Mouse (Mus musculus) lung, postnatal 0 days (tissue): ENCODE results near the gene Preb. TPM values are rescaled to one million over a fixed set of nuclear protein-coding genes. Genes with fewer than 3 reads are reported as not detected.

Experiments used
- ATAC-seq: fragments of 200-750 bp; cut with Nextera tagmentation; 2 replicates; pipeline ENCODE4 v1.8.0; 2017; ENCODE audit warnings: moderate library complexity
- DNase-seq: peaks from one replicate; pipeline ENCODE4 v3.0.0-alpha.2; 2016; ENCODE audit warnings: low spot score
- H3K27ac ChIP-seq: fragments of 300-500 bp; sonication (generic); 2 replicates; pipeline ENCODE4 v1.5.1; 2014; ENCODE audit warnings: antibody characterized with exemption, mild to moderate bottlenecking, low read length, mixed read lengths
- H3K27me3 ChIP-seq: fragments of 300-500 bp; sonication (generic); replicated peaks from 2 replicates; pipeline ENCODE4 v1.6.1; 2014; ENCODE audit warnings: low read length, mixed read lengths; ENCODE audit not compliant: insufficient read depth
- H3K36me3 ChIP-seq: fragments of 300-500 bp; sonication (generic); 2 replicates; pipeline ENCODE4 v1.6.1; 2014; ENCODE audit warnings: low read length, mixed read lengths; ENCODE audit not compliant: insufficient read depth
- H3K4me1 ChIP-seq: fragments of 300-500 bp; sonication (generic); 2 replicates; pipeline ENCODE4 v1.6.1; 2014; ENCODE audit warnings: antibody characterized with exemption, low read depth, low read length, mixed read lengths; ENCODE audit not compliant: insufficient read depth
- H3K4me2 ChIP-seq: fragments of 300-500 bp; sonication (generic); replicated peaks from 2 replicates; pipeline ENCODE4 v1.6.1; 2014; ENCODE audit warnings: low read depth, mild to moderate bottlenecking, low read length, moderate library complexity, mixed read lengths
- H3K4me3 ChIP-seq: fragments of 300-500 bp; sonication (generic); 2 replicates; pipeline ENCODE4 v1.5.1; 2014; ENCODE audit warnings: low read depth, low read length
- H3K9ac ChIP-seq: fragments of 300-500 bp; sonication (generic); replicated peaks from 2 replicates; pipeline ENCODE4 v1.6.1; 2014; ENCODE audit warnings: low read depth, mild to moderate bottlenecking
- H3K9me3 ChIP-seq: fragments of 300-500 bp; sonication (generic); 2 replicates; pipeline ENCODE4 v1.6.1; 2016; ENCODE audit warnings: low read length, mixed read lengths
- CTCF ChIP-seq: IDR thresholded peaks from 2 replicates; pipeline ENCODE4 v1.5.1; 2016; ENCODE audit warnings: antibody characterized with exemption, mild to moderate bottlenecking
- EP300 ChIP-seq: IDR thresholded peaks from 2 replicates; pipeline ENCODE4 v1.6.1; 2016; ENCODE audit warnings: antibody characterized with exemption, mild to moderate bottlenecking, control low read depth
- WGBS: fragments of 180-500 bp; shearing (Covaris S2); extraction: QIAGEN DNeasy Blood & Tissue Kit; methylation state at CpG from one replicate; pipeline ENCODE4 v1.1.7; 2014; 5-methylcytosine and 5-hydroxymethylcytosine counted together
- polyA plus RNA-seq: library from polyadenylated mRNA; unstranded; fragments of >200 nt; fragmentation: Nextera tagmentation; extraction: Ambion mirVana; gene quantifications from 2 replicates; pipeline ENCODE4 v1.2.1, GENCODE M21; 2015

Gene Preb
- polyA plus RNA-seq, 1 experiment from 2014 or later: 76.5 TPM

DNA sequence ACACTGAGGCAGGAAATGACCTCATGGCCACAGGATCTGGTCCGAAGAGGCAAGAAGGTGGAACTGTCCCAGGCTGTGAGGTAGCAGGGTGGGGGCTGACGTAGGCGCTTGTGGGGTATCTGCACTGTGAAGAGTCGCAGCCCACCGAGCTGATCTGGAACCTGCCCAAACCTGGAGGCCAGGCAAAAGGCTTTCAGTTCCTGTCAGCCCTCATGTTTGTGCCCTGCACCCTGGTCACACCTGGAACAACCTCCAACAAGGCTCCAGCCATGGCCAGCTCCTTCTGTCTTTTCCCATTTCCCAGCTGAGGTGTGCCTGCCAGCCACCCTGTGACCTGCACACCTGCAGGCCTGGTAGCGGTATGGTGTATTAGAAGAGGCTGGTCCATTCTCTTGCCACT lies 2.3 kb downstream of the Preb start:
- peaks cover 34% of the 10 kb centered on the region for H3K36me3 ChIP-seq
- no peak overlapping the region for H3K4me2 ChIP-seq
- no peak overlapping the region for H3K9ac ChIP-seq

DNA sequence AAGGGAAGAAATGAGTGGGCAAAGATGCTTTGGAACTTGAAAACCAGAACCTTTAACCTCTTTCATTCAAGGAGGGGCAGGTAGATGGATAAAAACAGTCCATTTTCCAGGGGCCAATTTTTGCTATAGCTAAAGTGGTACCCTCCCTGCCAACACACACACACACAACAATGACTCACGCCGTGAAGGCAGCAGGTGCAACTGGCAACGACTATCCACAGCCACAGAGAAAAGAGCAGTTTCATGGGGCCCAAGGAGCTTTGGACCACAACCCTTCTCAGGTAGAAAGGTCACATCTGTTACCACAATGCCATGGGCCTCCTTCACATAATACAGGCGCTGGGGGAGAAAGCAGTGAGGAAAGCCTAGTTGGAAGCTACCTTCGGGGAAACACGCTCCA lies 4.4 kb downstream of the Preb start:
- no peak overlapping the region for H3K9ac ChIP-seq
- no peaks in the 10 kb centered on the region for H3K27me3 ChIP-seq
- H3K4me2 ChIP-seq: no peak overlapping the region
- ATAC-seq: no peak
- H3K9me3 ChIP-seq: no peaks in the 10 kb centered on the region
- H3K27ac ChIP-seq: no peak overlapping the region
- no peak overlapping the region for H3K4me3 ChIP-seq
- H3K36me3 ChIP-seq: peaks cover 37% of the 10 kb centered on the region
- no peak for DNase-seq
- WGBS: 95% methylated on average over 6 of the region's 6 CpGs
- TF ChIP-seq EP300 (no peak), CTCF (no peak)
- H3K4me1 ChIP-seq: peaks cover 14% of the 10 kb centered on the region; the same call in 1 of the 2 replicates

More for the DNA sequence above, 2.3 kb downstream of the Preb start:
- Histone ChIP-seq H3K9me3 (no peaks in the 10 kb centered on the region), H3K27me3 (no peaks in the 10 kb centered on the region), H3K4me3 (no peak overlapping the region), H3K4me1 (peaks cover 18% of the 10 kb centered on the region; the same call in 1 of the 2 replicates), H3K27ac (no peak overlapping the region)
- no peak for TF ChIP-seq CTCF
- no peak for TF ChIP-seq EP300
- WGBS: 94% methylated on average over 6 of the region's 6 CpGs
- ATAC-seq: no peak
- DNase-seq: no peak

DNA sequence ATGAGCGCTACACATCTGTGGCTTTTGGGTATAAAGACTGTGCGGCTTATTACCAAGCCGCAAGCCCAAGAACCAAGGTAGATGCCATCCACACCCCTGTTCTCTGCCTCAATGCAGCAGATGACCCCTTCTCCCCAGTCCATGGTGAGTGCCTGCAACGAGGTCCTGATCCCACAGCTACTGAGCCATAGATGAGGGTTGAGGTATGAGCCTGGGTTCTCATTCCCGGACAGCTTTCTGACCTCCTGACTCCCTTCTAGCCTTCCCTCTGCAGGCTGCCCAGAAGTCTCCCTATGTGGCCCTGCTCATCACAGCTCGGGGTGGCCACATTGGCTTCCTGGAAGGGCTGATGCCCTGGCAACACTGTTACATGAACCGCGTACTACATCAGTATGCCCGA lies 5.6 kb downstream of the Preb start:
- ATAC-seq: no peak
- Histone ChIP-seq H3K27ac (no peak overlapping the region), H3K36me3 (peaks cover 37% of the 10 kb centered on the region), H3K4me3 (no peak overlapping the region), H3K9ac (no peak overlapping the region), H3K4me2 (no peak overlapping the region), H3K4me1 (peaks cover 14% of the 10 kb centered on the region; the same call in 1 of the 2 replicates), H3K27me3 (no peaks in the 10 kb centered on the region), H3K9me3 (no peaks in the 10 kb centered on the region)
- 93% methylated on average over 9 of the region's 9 CpGs for WGBS
- no peak for DNase-seq
- TF ChIP-seq EP300 (no peak), CTCF (no peak)

DNA sequence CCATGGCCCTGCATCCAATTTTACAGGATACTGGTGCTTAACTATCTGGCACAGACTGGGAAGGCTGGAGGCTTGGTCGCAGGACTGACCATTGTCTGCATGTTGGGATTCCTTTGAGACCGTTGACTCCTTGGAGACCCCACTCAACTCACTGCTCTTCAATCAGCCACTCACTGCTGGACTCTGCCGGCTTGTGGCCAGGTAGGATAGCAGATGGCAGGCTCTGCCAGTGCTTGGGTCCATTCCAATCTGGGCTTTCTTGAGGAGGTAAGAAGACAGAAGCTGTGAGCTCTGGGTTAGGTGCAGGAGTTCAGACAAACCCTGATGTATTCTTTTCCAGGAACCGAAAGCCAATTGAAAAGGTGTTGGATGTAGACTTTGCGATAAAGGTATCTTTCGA lies 6.1 kb downstream of the Preb start:
- Histone ChIP-seq H3K9me3 (no peaks in the 10 kb centered on the region), H3K27ac (no peak overlapping the region), H3K4me2 (no peak overlapping the region), H3K27me3 (no peaks in the 10 kb centered on the region), H3K4me1 (peaks cover 17% of the 10 kb centered on the region; the same call in 1 of the 2 replicates), H3K4me3 (no peak overlapping the region), H3K9ac (no peak overlapping the region), H3K36me3 (peaks cover 37% of the 10 kb centered on the region)
- ATAC-seq: no peak
- WGBS: 95% methylated on average over 6 of the region's 6 CpGs
- DNase-seq: no peak
- no peak for TF ChIP-seq CTCF
- TF ChIP-seq EP300: no peak

DNA sequence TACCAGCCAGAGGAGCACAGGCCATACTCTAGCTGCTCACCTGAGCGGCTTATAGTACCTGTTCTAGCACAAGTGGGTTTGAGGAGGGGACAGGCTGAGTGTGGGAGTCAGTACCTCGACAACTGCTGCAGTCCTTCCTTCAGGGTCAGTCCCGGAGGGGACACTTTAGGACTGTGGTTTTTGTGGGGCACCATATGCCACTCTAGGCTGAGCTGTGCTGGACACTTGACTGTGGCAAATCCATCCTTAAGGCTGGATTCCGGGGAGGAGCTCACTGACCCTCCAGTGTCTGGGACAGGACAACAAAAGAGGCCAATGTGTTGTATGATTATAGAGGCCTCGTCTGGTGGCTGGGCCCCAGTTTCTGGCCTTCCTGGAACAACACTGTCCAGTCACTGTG lies 7.6 kb downstream of the Preb start:
- no peak for DNase-seq
- ATAC-seq: no peak
- H3K27ac ChIP-seq: no peak overlapping the region
- TF ChIP-seq EP300 (no peak), CTCF (no peak)
- H3K27me3 ChIP-seq: no peaks in the 10 kb centered on the region
- H3K4me2 ChIP-seq: no peak overlapping the region
- peaks cover 3% of the 10 kb centered on the region; the same call in 1 of the 2 replicates for H3K4me1 ChIP-seq
- no peaks in the 10 kb centered on the region for H3K9me3 ChIP-seq
- H3K36me3 ChIP-seq: peaks cover 31% of the 10 kb centered on the region
- WGBS: 83% methylated on average over 5 of the region's 5 CpGs
- no peak overlapping the region for H3K9ac ChIP-seq
- H3K4me3 ChIP-seq: no peak overlapping the region

DNA sequence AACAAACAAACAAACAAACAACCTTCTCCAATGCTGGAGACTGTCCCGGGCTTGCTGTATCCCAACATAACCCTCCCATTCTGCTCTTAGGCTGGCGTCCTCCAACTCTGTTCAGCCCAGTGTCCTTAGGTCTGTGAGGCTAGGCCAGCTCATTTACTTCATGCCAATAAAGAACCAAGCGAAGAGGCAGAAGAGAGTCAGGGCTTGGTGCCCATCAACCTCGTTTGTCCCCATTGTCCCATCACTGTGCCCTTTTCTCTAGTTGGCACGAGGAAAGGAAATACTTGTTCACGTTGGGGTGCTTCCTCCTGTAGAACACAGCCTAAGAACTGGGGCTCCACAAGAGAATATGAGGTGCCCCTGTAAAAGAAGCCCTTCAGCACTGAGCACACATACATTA lies 8.5 kb downstream of the Preb start:
- Histone ChIP-seq H3K4me3 (no peak overlapping the region), H3K4me2 (no peak overlapping the region), H3K9me3 (no peaks in the 10 kb centered on the region), H3K36me3 (peaks cover 31% of the 10 kb centered on the region), H3K27me3 (no peaks in the 10 kb centered on the region), H3K9ac (no peak overlapping the region), H3K27ac (no peak overlapping the region), H3K4me1 (peaks cover 3% of the 10 kb centered on the region; the same call in 1 of the 2 replicates)
- DNase-seq (peak; percentile 3), ATAC-seq (no peak)
- 81% methylated on average over 6 of the region's 6 CpGs for WGBS
- TF ChIP-seq EP300 (no peak), CTCF (no peak)

DNA sequence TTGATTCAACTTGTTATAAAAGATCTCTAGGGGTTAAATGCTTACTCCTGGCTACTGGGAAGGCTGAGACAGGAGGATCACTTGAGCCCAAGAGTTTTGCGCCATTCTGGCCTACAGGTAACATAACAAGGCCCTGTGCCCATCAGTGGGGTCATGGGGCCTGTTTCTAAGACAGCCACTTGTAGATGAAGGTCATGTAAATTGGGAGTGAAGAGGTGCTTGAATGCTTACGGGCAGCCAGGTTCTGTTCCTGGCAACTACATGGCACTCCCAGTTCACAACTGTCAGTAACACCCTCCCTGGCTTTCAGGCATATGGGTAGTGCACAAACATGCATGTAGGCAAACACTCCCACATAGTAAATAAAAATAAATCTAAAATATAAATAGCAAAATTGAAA lies 9.2 kb downstream of the Preb start:
- 82% methylated on average over 2 of the region's 2 CpGs for WGBS
- Histone ChIP-seq H3K9ac (no peak overlapping the region), H3K9me3 (no peaks in the 10 kb centered on the region), H3K27me3 (no peaks in the 10 kb centered on the region), H3K4me3 (no peak overlapping the region), H3K27ac (no peak overlapping the region), H3K36me3 (peaks cover 29% of the 10 kb centered on the region), H3K4me2 (no peak overlapping the region), H3K4me1 (peaks cover 3% of the 10 kb centered on the region; the same call in 1 of the 2 replicates)
- DNase-seq (peak; percentile 4), ATAC-seq (no peak)
- TF ChIP-seq CTCF (no peak), EP300 (no peak)
